Comparison of ENCODE assay signal across 25 mouse cellular contexts in genomic region chr9:57217220-57217619, GRCm38 (mm10). TPM values are rescaled to one million over a fixed set of nuclear protein-coding genes. Genes with fewer than 3 reads are reported as not detected.
"Had no signal": no experiment of that assay in that cellular context is flagged by ENCODE, and none has a peak within 500 bp of the region (broad histone marks: within the 10 kb centered on the region; RNA-seq: fewer than 3 reads in every experiment).

No protein-coding gene starts in this region.

- DNase-seq: gastrocnemius, postnatal 14 days; gastrocnemius, postnatal 36 days; heart, adult 18-20 months; heart, postnatal 36 days; kidney, adult 11 months; kidney, adult 2 months; kidney, adult 9 months; kidney, postnatal 14 days; kidney, postnatal 36 days; layer of hippocampus, adult 9-11 months; layer of hippocampus, postnatal 36 days; left cerebral cortex, postnatal 4 days; liver; liver, embryonic 13.5 days had no signal

- ATAC-seq: hindbrain, postnatal 0 days; intestine, embryonic 16.5 days had no signal

RNA-seq across cellular contexts. Expression of gene Trcg1, which starts 19.1 kb away (rescaled TPM):
- total RNA-seq: gastrocnemius, adult 18-20 months; gastrocnemius, adult 8-10 months; gastrocnemius, postnatal 14 days; gastrocnemius, postnatal 36 days; heart, adult 18-20 months; heart, adult 8-10 months; heart, postnatal 36 days; hematopoietic stem cell, adult 5-6 weeks; hindbrain, postnatal 0 days; layer of hippocampus, adult 18-20 months; layer of hippocampus, adult 8-10 months; layer of hippocampus, postnatal 14 days; layer of hippocampus, postnatal 36 days; left cerebral cortex, adult 2 months; left cerebral cortex, postnatal 14 days; left cerebral cortex, postnatal 4 days had no signal
